Mouse (Mus musculus): ENCODE measurements around the gene Nceh1. TPM values are rescaled to one million over a fixed set of nuclear protein-coding genes. Genes with fewer than 3 reads are reported as not detected.

Gene Nceh1
- total and polyA plus RNA-seq, 3 experiments: 8.5 to 11.8 (median 9.2) TPM

GRCm38 (mm10) chr3:27206577-27206976 lies 23.8 kb downstream of the Nceh1 start:
- Histone ChIP-seq H3K36me3 (replicated peaks in 1 of 2; ENCODE audit: control insufficient read depth in 1 of 2, insufficient read depth in 1 of 2, low read length in 1 of 2) (peaks cover 3 to 45% of the 10 kb centered on the region in 2 experiments), H3K27me3 (replicated peaks) (no peaks in the 10 kb centered on the region), H3K4me1 (ENCODE audit: control insufficient read depth in 1 of 2, insufficient read depth in 2 of 2) (peaks cover 5 to 56% of the 10 kb centered on the region in 2 experiments), H3K4me3 (replicated peaks in 1 of 3; ENCODE audit: low read depth in 2 of 3, low read length in 2 of 3, poor library complexity in 1 of 3) (no peak overlapping the region), H3K79me2 (replicated peaks; ENCODE audit: control insufficient read depth, extremely low read depth, insufficient read depth, poor library complexity, severe bottlenecking) (no peaks in the 10 kb centered on the region), H3K27ac (ENCODE audit: insufficient read depth, low read depth) (no peak overlapping the region), H3K9me3 (replicated peaks; ENCODE audit: low read length) (peaks cover 6% of the 10 kb centered on the region), H3K4me2 (ENCODE audit: insufficient read depth, low read depth, poor library complexity, severe bottlenecking) (no peak overlapping the region), H3K9ac (ENCODE audit: insufficient read depth, low read depth) (no peak overlapping the region)
- no peak for TF ChIP-seq E2F4 (IDR thresholded peaks at IDR 0.05; ENCODE audit: insufficient replicate concordance, low read depth, low read length)
- TF ChIP-seq JUND (conservative IDR thresholded peaks at IDR 0.05; ENCODE audit: low read depth, low read length): no peak
- TF ChIP-seq MAX (IDR thresholded peaks at IDR 0.05; ENCODE audit: low read length): no peak
- TF ChIP-seq POLR2A (IDR thresholded peaks at IDR 0.05; ENCODE audit: low read depth, low read length): no peak
- no peak for TF ChIP-seq IRF4 (IDR thresholded peaks at IDR 0.05; ENCODE audit: low read depth, low read length)
- no peak for TF ChIP-seq JUN (IDR thresholded peaks at IDR 0.05; ENCODE audit: insufficient read depth, low read depth, low read length)
- no peak for TF ChIP-seq ZMIZ1 (IDR thresholded peaks at IDR 0.05; ENCODE audit: low read depth, low read length)
- TF ChIP-seq ETS1 (conservative IDR thresholded peaks at IDR 0.05; ENCODE audit: low read depth, low read length): no peak
- no peak for TF ChIP-seq MEF2A (IDR thresholded peaks at IDR 0.05; ENCODE audit: borderline replicate concordance, low read depth, low read length)
- TF ChIP-seq ELF1 (IDR thresholded peaks at IDR 0.05; ENCODE audit: low read depth, low read length): no peak
- no peak for TF ChIP-seq ZNF384 (IDR thresholded peaks at IDR 0.05; ENCODE audit: low read depth, low read length)
- no peak for TF ChIP-seq MAZ (IDR thresholded peaks at IDR 0.05; ENCODE audit: low read depth, low read length)
- no peak for TF ChIP-seq KAT2A (IDR thresholded peaks at IDR 0.05; ENCODE audit: insufficient replicate concordance, low read length)
- TF ChIP-seq CHD1 (IDR thresholded peaks at IDR 0.05; ENCODE audit: low read depth, low read length): no peak
- TF ChIP-seq RAD21 (IDR thresholded peaks at IDR 0.05; ENCODE audit: low read depth, low read length): no peak
- no peak for TF ChIP-seq TBP (conservative IDR thresholded peaks at IDR 0.05; ENCODE audit: low read depth, low read length)
- no peak for TF ChIP-seq SIN3A (IDR thresholded peaks at IDR 0.05; ENCODE audit: low read length)
- TF ChIP-seq NRF1 (IDR thresholded peaks at IDR 0.05; ENCODE audit: low read depth, low read length): no peak
- in situ Hi-C loops (cut with MboI; ENCODE audit: low pct_ligation_motif_present, low pct_unique_long_range_greater_than_20kb, low sequenced_read_pairs) (no loop called here), dilution Hi-C loops (cut with MboI; ENCODE audit: extremely low pct_ligation_motif_present, extremely low pct_unique_long_range_greater_than_20kb, low sequenced_read_pairs) (no loop called here)
- DNase-seq (ENCODE audit: extremely low read depth): no peak

GRCm38 (mm10) chr3:27209707-27210106 lies 26.9 kb downstream of the Nceh1 start:
- H3K27ac ChIP-seq (ENCODE audit: insufficient read depth, low read depth): no peak overlapping the region
- dilution Hi-C loops (cut with MboI; ENCODE audit: extremely low pct_ligation_motif_present, extremely low pct_unique_long_range_greater_than_20kb, low sequenced_read_pairs): no loop called here
- no peak for DNase-seq (ENCODE audit: extremely low read depth)
- H3K9me3 ChIP-seq (replicated peaks; ENCODE audit: low read length): peaks cover 6% of the 10 kb centered on the region
- no peaks in the 10 kb centered on the region for H3K79me2 ChIP-seq (replicated peaks; ENCODE audit: control insufficient read depth, extremely low read depth, insufficient read depth, poor library complexity, severe bottlenecking)
- in situ Hi-C loops (cut with MboI; ENCODE audit: low pct_ligation_motif_present, low pct_unique_long_range_greater_than_20kb, low sequenced_read_pairs): no loop called here
- H3K4me2 ChIP-seq (ENCODE audit: insufficient read depth, low read depth, poor library complexity, severe bottlenecking): no peak overlapping the region
- no peaks in the 10 kb centered on the region for H3K27me3 ChIP-seq (replicated peaks)
- H3K36me3 ChIP-seq (replicated peaks in 1 of 2; ENCODE audit: control insufficient read depth in 1 of 2, insufficient read depth in 1 of 2, low read length in 1 of 2): peaks cover 3 to 55% of the 10 kb centered on the region in 2 experiments
- H3K9ac ChIP-seq (ENCODE audit: insufficient read depth, low read depth): no peak overlapping the region
- H3K4me3 ChIP-seq (replicated peaks in 1 of 3; ENCODE audit: low read depth in 2 of 3, low read length in 2 of 3, poor library complexity in 1 of 3): no peak overlapping the region
- TF ChIP-seq JUND (conservative IDR thresholded peaks at IDR 0.05; ENCODE audit: low read depth, low read length) (no peak), EP300 (IDR thresholded peaks at IDR 0.05; ENCODE audit: low read length) (no peak), CHD2 (IDR thresholded peaks at IDR 0.05; ENCODE audit: low read length) (no peak), UBTF (IDR thresholded peaks at IDR 0.05; ENCODE audit: low read depth, low read length) (no peak), ZNF384 (IDR thresholded peaks at IDR 0.05; ENCODE audit: low read depth, low read length) (no peak), NRF1 (IDR thresholded peaks at IDR 0.05; ENCODE audit: low read depth, low read length) (no peak), USF1 (IDR thresholded peaks at IDR 0.05; ENCODE audit: low read depth, low read length) (no peak), RCOR1 (conservative IDR thresholded peaks at IDR 0.05; ENCODE audit: low read depth, low read length) (no peak), USF2 (conservative IDR thresholded peaks at IDR 0.05; ENCODE audit: low read depth, low read length) (no peak), ZMIZ1 (IDR thresholded peaks at IDR 0.05; ENCODE audit: low read depth, low read length) (no peak), TCF12 (IDR thresholded peaks at IDR 0.05; ENCODE audit: low read depth, low read length) (no peak), GABPA (IDR thresholded peaks at IDR 0.05; ENCODE audit: insufficient replicate concordance, low read depth, low read length) (no peak)
- H3K4me1 ChIP-seq (ENCODE audit: control insufficient read depth in 1 of 2, insufficient read depth in 2 of 2): peaks cover 0 to 37% of the 10 kb centered on the region in 2 experiments; a peak in 2 of 4 replicates
